Mouse (Mus musculus) kidney, postnatal 0 days (tissue): ENCODE measurements around the gene Tas2r104. TPM values are rescaled to one million over a fixed set of nuclear protein-coding genes. Genes with fewer than 3 reads are reported as not detected.

Experiments
- ATAC-seq: fragments of 200-750 bp; cut with Nextera tagmentation; replicated peaks from 2 replicates; pipeline ENCODE4 v1.8.0; 2017; ENCODE audit warnings: low read depth, moderate number of reproducible peaks, moderate TSS enrichment, moderate library complexity; ENCODE audit not compliant: low FRiP score
- DNase-seq: peaks from one replicate; pipeline ENCODE4 v3.0.0-alpha.2; 2016; ENCODE audit warnings: low spot score
- H3K27ac ChIP-seq: fragments of 300-500 bp; sonication (generic); 2 replicates; pipeline ENCODE4 v1.5.1; 2014; ENCODE audit warnings: mild to moderate bottlenecking
- H3K27me3 ChIP-seq: fragments of 300-500 bp; sonication (generic); 2 replicates; pipeline ENCODE4 v1.6.1; 2014; ENCODE audit warnings: low read length, mixed read lengths; ENCODE audit not compliant: insufficient read depth
- H3K36me3 ChIP-seq: fragments of 300-500 bp; sonication (generic); 2 replicates; pipeline ENCODE4 v1.6.1; 2014; ENCODE audit warnings: low read length, mixed read lengths; ENCODE audit not compliant: insufficient read depth
- H3K4me1 ChIP-seq: fragments of 300-500 bp; sonication (generic); replicated peaks from 2 replicates; pipeline ENCODE4 v1.6.1; 2014; ENCODE audit warnings: antibody characterized with exemption, low read length, mixed read lengths; ENCODE audit not compliant: insufficient read depth
- H3K4me2 ChIP-seq: fragments of 300-500 bp; sonication (generic); 2 replicates; pipeline ENCODE4 v1.6.1; 2014; ENCODE audit warnings: mild to moderate bottlenecking, low read length, moderate library complexity, mixed read lengths
- H3K4me3 ChIP-seq: fragments of 300-500 bp; sonication (generic); replicated peaks from 2 replicates; pipeline ENCODE4 v1.5.1; 2014; ENCODE audit warnings: low read depth, low read length
- H3K9ac ChIP-seq: fragments of 300-500 bp; sonication (generic); 2 replicates; pipeline ENCODE4 v1.6.1; 2014; ENCODE audit warnings: low read depth, low read length
- H3K9me3 ChIP-seq: fragments of 300-500 bp; sonication (generic); replicated peaks from 2 replicates; pipeline ENCODE4 v1.6.1; 2016; ENCODE audit warnings: low read length, inconsistent platforms, mixed read lengths
- CTCF ChIP-seq: IDR thresholded peaks from 2 replicates; pipeline ENCODE4 v1.5.1; 2016; ENCODE audit warnings: antibody characterized with exemption, low read depth, mild to moderate bottlenecking, moderate library complexity
- WGBS: fragments of 180-500 bp; shearing (Covaris S2); extraction: QIAGEN DNeasy Blood & Tissue Kit; methylation state at CpG from one replicate; pipeline ENCODE4 v1.1.7; 2014; 5-methylcytosine and 5-hydroxymethylcytosine counted together
- polyA plus RNA-seq: library from polyadenylated mRNA; unstranded; fragments of >200 nt; fragmentation: Nextera tagmentation; extraction: Ambion mirVana; gene quantifications from 2 replicates; pipeline ENCODE4 v1.2.1, GENCODE M21; 2015

The Tas2r104 gene
- polyA plus RNA-seq: not detected in 2 replicates

DNA sequence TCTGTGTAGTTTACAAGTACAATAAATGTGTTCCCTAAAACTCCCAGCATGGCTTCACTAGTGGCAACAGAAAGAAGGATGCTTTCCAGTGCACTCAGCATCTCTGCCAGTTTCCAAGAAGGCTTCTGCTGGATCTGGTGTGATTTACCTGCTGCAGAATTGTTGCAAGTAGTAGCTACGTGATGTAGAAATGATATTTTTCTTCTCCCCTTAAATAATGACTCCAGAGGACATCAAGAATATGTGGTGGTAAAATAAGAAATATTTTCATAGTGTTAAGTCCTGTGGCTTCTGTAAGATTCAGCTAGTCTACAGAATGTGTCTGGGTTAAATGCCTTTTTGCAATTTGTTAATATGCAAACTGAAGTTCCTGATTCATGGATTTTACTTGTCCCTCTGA, at the start of gene Tas2r104:
Gene Tas2r104 (minus strand): TSS at position 101 of the 400 bp plus-strand sequence.
- no peak within 1 kb of the TSS for H3K9ac ChIP-seq
- no peaks in the 10 kb centered on the region for H3K27me3 ChIP-seq
- H3K4me2 ChIP-seq: no peak within 1 kb of the TSS
- TF ChIP-seq CTCF: no peak
- ATAC-seq (no peak), DNase-seq (no peak)
- H3K36me3 ChIP-seq: no peaks in the 10 kb centered on the region
- H3K4me1 ChIP-seq: no peaks in the 10 kb centered on the region
- peaks cover 3% of the 10 kb centered on the region; the same call in 1 of the 2 replicates for H3K9me3 ChIP-seq
- H3K4me3 ChIP-seq: no peak within 1 kb of the TSS
- no peak within 1 kb of the TSS for H3K27ac ChIP-seq
- WGBS: 79% methylated on average over 1 of the region's 1 CpGs

DNA sequence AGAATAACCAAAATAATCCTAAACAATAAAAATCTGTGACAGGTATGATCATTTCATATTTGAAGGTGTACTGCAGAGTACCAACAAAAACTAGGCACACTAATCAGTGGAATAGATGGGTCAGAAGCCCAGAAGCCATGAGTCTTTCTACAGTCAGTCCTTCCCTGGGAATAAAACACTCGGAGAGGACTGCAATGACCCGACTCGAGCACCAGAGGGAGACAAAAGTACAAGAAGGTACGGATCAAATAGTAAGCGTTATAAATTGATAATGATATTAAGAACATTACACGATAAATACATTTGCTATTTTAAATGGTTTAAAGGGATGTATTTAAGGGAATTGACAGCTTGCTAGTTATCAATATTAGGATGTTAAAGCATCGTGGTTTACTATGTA, 27.3 kb upstream of the Tas2r104 start:
- ATAC-seq: no peak
- no peaks in the 10 kb centered on the region for H3K36me3 ChIP-seq
- no peaks in the 10 kb centered on the region for H3K9me3 ChIP-seq
- H3K9ac ChIP-seq: no peak overlapping the region
- no peaks in the 10 kb centered on the region for H3K4me1 ChIP-seq
- no peak overlapping the region for H3K27ac ChIP-seq
- 48% methylated on average over 7 of the region's 7 CpGs for WGBS
- peak; percentile 36; the same call in 1 of the 2 replicates for TF ChIP-seq CTCF
- no peak overlapping the region for H3K4me2 ChIP-seq
- no peak for DNase-seq
- no peaks in the 10 kb centered on the region for H3K27me3 ChIP-seq
- no peak overlapping the region for H3K4me3 ChIP-seq

DNA sequence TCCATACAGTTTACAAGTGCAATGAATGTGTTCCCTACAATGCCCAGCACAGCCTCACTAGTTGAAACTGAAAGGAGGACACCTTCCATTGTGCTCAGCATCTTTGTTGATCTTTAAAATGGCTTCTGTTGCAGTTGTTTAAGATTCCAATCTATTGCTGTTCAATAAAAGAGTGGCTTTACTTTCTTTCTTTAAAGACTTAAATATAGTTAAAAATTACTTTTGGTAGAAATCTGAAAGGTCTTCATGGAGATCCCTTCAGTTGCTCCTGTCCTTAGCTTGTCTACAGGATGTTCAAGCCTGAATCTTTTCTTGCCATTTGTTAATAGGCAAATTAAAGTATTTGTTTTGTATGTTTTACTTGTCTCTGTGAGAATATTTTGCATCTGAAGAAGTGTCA, 4.4 kb upstream of the Tas2r104 start, which contains the start of gene Tas2r114:
Gene Tas2r114 (minus strand): TSS at position 101 of the 400 bp plus-strand sequence.
- Histone ChIP-seq H3K9ac (no peak within 1 kb of the TSS), H3K4me2 (no peak within 1 kb of the TSS), H3K27ac (no peak within 1 kb of the TSS), H3K36me3 (no peaks in the 10 kb centered on the region), H3K27me3 (no peaks in the 10 kb centered on the region), H3K9me3 (peaks cover 3% of the 10 kb centered on the region; the same call in 1 of the 2 replicates), H3K4me3 (no peak within 1 kb of the TSS), H3K4me1 (no peaks in the 10 kb centered on the region)
- DNase-seq (no peak), ATAC-seq (no peak)
- TF ChIP-seq CTCF: no peak

DNA sequence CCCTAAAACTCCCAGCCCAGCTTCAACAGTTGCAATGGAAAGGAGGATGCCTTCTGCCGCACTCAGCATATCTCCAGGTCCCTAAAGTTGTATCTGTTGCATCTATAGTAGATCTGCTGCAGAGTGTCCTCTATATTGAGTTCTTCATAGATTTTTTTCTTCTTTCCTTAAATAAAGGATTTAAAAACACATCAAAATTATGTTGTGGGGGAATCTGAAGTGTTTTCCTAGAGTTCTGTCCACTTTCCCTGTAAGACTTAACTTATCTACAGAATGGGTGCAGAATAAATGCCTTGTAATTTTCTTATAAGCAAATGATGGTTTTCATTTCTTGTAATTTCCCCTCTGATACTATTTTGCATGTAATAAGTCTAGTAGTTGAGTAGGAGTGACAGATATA, 1.9 kb upstream of the Tas2r104 start, which contains the start of gene Tas2r105:
Gene Tas2r105 (minus strand): TSS at position 101 of the 400 bp plus-strand sequence.
- 75% methylated on average over 1 of the region's 1 CpGs for WGBS
- Histone ChIP-seq H3K36me3 (no peaks in the 10 kb centered on the region), H3K4me2 (no peak within 1 kb of the TSS), H3K4me1 (no peaks in the 10 kb centered on the region), H3K9ac (no peak within 1 kb of the TSS), H3K4me3 (no peak within 1 kb of the TSS), H3K9me3 (peaks cover 3% of the 10 kb centered on the region; the same call in 1 of the 2 replicates), H3K27ac (no peak within 1 kb of the TSS), H3K27me3 (no peaks in the 10 kb centered on the region)
- ATAC-seq (no peak), DNase-seq (no peak)
- TF ChIP-seq CTCF: no peak

DNA sequence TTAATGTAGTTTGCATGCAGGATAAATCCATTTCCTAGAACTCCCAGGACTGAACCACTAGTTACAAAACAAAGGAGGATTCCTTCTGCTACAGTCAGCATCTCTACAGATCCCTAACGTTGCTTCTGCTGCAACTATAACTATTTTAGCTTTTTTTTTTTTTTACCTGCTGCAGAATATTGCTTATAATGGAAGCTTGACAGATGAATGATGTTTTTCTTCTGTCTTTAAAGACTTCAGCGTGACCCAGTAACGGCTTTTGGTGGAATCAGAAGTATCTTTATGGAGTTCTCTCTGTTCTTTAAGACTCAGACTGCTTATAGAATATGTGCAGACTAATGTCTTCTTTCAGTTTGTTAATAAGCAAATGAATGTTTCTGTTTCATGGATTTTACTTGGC, 6.8 kb downstream of the Tas2r104 start, which contains the start of gene Tas2r106:
Gene Tas2r106 (minus strand): TSS at position 101 of the 400 bp plus-strand sequence.
- TF ChIP-seq CTCF: no peak
- no peaks in the 10 kb centered on the region for H3K9me3 ChIP-seq
- H3K9ac ChIP-seq: no peak within 1 kb of the TSS
- H3K4me1 ChIP-seq: no peaks in the 10 kb centered on the region
- H3K36me3 ChIP-seq: no peaks in the 10 kb centered on the region
- no peak within 1 kb of the TSS for H3K27ac ChIP-seq
- DNase-seq (no peak), ATAC-seq (no peak)
- 69% methylated on average over 3 of the region's 3 CpGs for WGBS
- no peaks in the 10 kb centered on the region for H3K27me3 ChIP-seq
- no peak within 1 kb of the TSS for H3K4me2 ChIP-seq
- no peak within 1 kb of the TSS for H3K4me3 ChIP-seq

- no peak for DNase-seq
- ATAC-seq: no peak
- H3K4me3 ChIP-seq: no peak within 1 kb of the TSS
- no peak within 1 kb of the TSS for H3K4me2 ChIP-seq
- TF ChIP-seq CTCF: no peak
- H3K27me3 ChIP-seq: no peaks in the 10 kb centered on the region
- no peak within 1 kb of the TSS for H3K27ac ChIP-seq
- no peaks in the 10 kb centered on the region for H3K36me3 ChIP-seq
- no peak within 1 kb of the TSS for H3K9ac ChIP-seq
- H3K4me1 ChIP-seq: no peaks in the 10 kb centered on the region
- H3K9me3 ChIP-seq: no peaks in the 10 kb centered on the region
Measured at GRCm38 (mm10) chr6:131660049-131660448, 25.5 kb downstream of the Tas2r104 start, which contains the start of gene Tas2r107. Tas2r107 (minus strand) TSS chr6:131660149.

Other genes with a start within 250 kb of the Tas2r104 start
- gene 5430401F13Rik, start 199.3 kb downstream of the Tas2r104 start, polyA plus RNA-seq: not detected in 2 replicates
- not detected in 2 replicates for gene Gm6619, start 199.3 kb downstream of the Tas2r104 start, polyA plus RNA-seq
- gene Tas2r130, start 54.8 kb downstream of the Tas2r104 start, polyA plus RNA-seq: not detected in 2 replicates
- gene Tas2r107, start 25.6 kb downstream of the Tas2r104 start, polyA plus RNA-seq: not detected in 2 replicates
- not detected in 2 replicates for gene Tas2r106, start 6.9 kb downstream of the Tas2r104 start, polyA plus RNA-seq
- gene Tas2r105, start 1.8 kb upstream of the Tas2r104 start, polyA plus RNA-seq: not detected in 2 replicates
- gene Tas2r114, start 4.3 kb upstream of the Tas2r104 start, polyA plus RNA-seq: not detected in 2 replicates